Mouse (Mus musculus): Measurements from ENCODE around the gene Ank2. TPM values are rescaled to one million over a fixed set of nuclear protein-coding genes. Genes with fewer than 3 reads are reported as not detected.
A peak's percentile ranks its signal among the peaks of the same experiment; 100 is the strongest.

Gene Ank2
- polyA plus RNA-seq, 1 experiment from 2014 or later: 37.0 TPM

DNA sequence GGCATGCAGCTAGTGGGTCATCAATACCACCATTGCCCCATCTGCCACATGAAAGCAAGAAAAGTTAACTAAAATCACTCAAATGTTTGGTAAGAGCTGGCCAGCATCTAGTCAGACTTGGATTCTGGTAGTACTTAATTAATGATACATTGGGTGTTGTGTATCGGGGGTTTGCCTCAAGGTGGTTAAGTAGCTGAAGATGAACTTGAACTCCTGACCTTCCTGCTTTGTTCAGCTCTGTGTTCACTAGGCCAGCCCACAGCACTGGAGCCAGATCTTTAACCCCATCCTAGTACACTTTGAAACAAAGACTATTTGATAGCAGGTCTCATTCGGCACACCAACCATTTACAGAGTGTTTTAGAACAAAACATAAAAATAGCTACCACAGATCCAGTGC is 242.5 kb downstream of the Ank2 start:
- Histone ChIP-seq H3K27me3 (replicated peaks; ENCODE audit: control insufficient read depth, insufficient read depth, low read length) (no peaks in the 10 kb centered on the region), H3K9ac (ENCODE audit: low read length) (no peak overlapping the region), H3K4me3 (ENCODE audit: low read depth, low read length) (no peak overlapping the region), H3K27ac (ENCODE audit: low read depth) (no peak overlapping the region), H3K9me3 (ENCODE audit: control insufficient read depth, low read length) (no peaks in the 10 kb centered on the region), H3K4me1 (replicated peaks; ENCODE audit: control insufficient read depth, insufficient read depth, low read length) (no peaks in the 10 kb centered on the region), H3K4me2 (ENCODE audit: low read length) (no peak overlapping the region), H3K36me3 (ENCODE audit: control insufficient read depth, insufficient read depth, low read length) (no peaks in the 10 kb centered on the region)
- no peak for DNase-seq (ENCODE audit: low spot score)
- ATAC-seq (replicated peaks; ENCODE audit: low FRiP score, low TSS enrichment, low read depth): no peak
- 74% methylated on average over 2 of the region's 2 CpGs for WGBS

DNA sequence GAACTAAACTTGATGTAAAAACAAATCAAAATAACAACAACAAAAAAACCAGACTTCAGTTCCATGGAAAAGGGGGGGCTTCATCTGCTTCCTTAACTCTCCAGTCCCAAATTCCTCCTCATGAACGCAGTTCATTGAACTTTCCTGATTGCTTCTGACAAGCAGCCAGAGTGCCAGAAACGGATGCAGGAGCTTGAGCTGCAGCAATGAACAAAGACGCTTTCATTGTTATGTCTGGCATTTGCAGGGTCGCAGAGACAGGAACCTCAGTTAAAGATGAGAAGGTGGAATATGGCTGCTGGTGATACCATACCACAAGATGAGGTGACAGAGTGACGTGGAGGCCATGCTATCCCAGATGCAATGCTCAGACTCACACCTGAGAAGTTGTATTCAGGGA is 248.2 kb downstream of the Ank2 start:
- no peak for ATAC-seq (replicated peaks; ENCODE audit: low FRiP score, low TSS enrichment, low read depth)
- H3K27ac ChIP-seq (ENCODE audit: low read depth): no peak overlapping the region
- no peak overlapping the region for H3K9ac ChIP-seq (ENCODE audit: low read length)
- no peaks in the 10 kb centered on the region for H3K9me3 ChIP-seq (ENCODE audit: control insufficient read depth, low read length)
- H3K4me2 ChIP-seq (ENCODE audit: low read length): no peak overlapping the region
- DNase-seq (ENCODE audit: low spot score): no peak
- H3K36me3 ChIP-seq (ENCODE audit: control insufficient read depth, insufficient read depth, low read length): no peaks in the 10 kb centered on the region
- no peaks in the 10 kb centered on the region for H3K4me1 ChIP-seq (replicated peaks; ENCODE audit: control insufficient read depth, insufficient read depth, low read length)
- no peak overlapping the region for H3K4me3 ChIP-seq (ENCODE audit: low read depth, low read length)
- no peaks in the 10 kb centered on the region for H3K27me3 ChIP-seq (replicated peaks; ENCODE audit: control insufficient read depth, insufficient read depth, low read length)
- 66% methylated on average over 5 of the region's 5 CpGs for WGBS

DNA sequence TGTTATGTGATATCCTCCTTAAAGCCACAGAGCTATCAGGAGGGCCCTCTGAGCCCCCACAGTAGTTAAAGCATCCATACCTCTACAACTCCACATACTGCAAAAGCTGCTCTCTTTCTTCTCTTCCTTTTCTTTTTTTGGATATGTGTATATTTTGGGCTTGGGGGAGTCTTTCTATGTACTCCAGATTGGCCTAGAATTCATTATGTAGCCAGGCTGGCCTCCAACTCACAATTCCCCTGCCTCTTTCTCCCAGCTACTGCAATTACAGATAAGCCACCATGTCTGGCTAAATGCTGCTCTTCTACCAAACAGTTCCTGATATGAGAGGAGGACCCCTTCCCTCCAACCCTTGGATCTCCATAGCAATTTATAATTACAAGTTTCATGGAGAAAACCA is 250.5 kb downstream of the Ank2 start:
- H3K9ac ChIP-seq (ENCODE audit: low read length): no peak overlapping the region
- no peak overlapping the region for H3K4me2 ChIP-seq (ENCODE audit: low read length)
- H3K4me1 ChIP-seq (replicated peaks; ENCODE audit: control insufficient read depth, insufficient read depth, low read length): no peaks in the 10 kb centered on the region
- H3K27me3 ChIP-seq (replicated peaks; ENCODE audit: control insufficient read depth, insufficient read depth, low read length): no peaks in the 10 kb centered on the region
- DNase-seq (ENCODE audit: low spot score): no peak
- no peak overlapping the region for H3K27ac ChIP-seq (ENCODE audit: low read depth)
- H3K36me3 ChIP-seq (ENCODE audit: control insufficient read depth, insufficient read depth, low read length): no peaks in the 10 kb centered on the region
- ATAC-seq (replicated peaks; ENCODE audit: low FRiP score, low TSS enrichment, low read depth): no peak
- H3K4me3 ChIP-seq (ENCODE audit: low read depth, low read length): no peak overlapping the region
- no peaks in the 10 kb centered on the region for H3K9me3 ChIP-seq (ENCODE audit: control insufficient read depth, low read length)

DNA sequence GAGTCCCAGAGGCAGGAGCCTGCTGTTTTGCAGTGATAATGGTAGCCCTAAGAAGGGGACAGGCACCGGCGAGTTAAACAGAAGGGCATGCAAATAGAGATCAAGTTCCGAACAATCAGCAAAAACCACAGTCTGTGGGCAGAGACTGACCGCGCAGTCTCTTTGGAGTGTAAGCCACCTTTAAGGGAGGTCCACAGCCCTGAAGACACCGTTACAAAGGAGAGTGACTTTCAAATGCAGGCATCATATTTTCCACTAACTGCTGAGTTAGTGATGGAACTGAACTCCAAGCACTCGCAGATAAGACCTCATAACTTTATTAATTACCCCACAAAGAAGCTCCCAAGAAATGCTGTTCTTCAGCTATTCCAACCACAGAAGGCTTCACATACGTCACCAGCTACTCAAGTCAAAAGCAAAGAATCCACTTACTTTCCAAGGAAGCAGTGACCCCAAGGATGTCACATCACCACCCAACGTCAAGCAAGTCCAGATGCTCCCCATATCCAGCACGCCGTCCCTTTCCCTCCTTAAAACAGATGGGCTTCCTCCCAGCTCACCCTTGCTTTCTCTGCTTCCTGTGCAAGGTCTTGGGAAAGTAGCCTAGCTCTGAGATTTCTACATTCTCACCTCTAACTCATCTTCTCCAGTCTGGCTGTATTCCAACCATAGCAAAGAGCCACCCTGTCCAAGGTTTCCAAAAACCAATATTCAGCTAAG is 252.0 kb downstream of the Ank2 start:
- Histone ChIP-seq H3K4me3 (ENCODE audit: low read depth, low read length) (no peak overlapping the region), H3K4me2 (ENCODE audit: low read length) (no peak overlapping the region), H3K4me1 (replicated peaks; ENCODE audit: control insufficient read depth, insufficient read depth, low read length) (no peaks in the 10 kb centered on the region), H3K27ac (ENCODE audit: low read depth) (no peak overlapping the region), H3K9me3 (ENCODE audit: control insufficient read depth, low read length) (no peaks in the 10 kb centered on the region), H3K9ac (ENCODE audit: low read length) (no peak overlapping the region), H3K27me3 (replicated peaks; ENCODE audit: control insufficient read depth, insufficient read depth, low read length) (no peaks in the 10 kb centered on the region), H3K36me3 (ENCODE audit: control insufficient read depth, insufficient read depth, low read length) (no peaks in the 10 kb centered on the region)
- ATAC-seq (replicated peaks; ENCODE audit: low FRiP score, low TSS enrichment, low read depth): no peak
- DNase-seq (ENCODE audit: low spot score): no peak
- 83% methylated on average over 11 of the region's 11 CpGs for WGBS

DNA sequence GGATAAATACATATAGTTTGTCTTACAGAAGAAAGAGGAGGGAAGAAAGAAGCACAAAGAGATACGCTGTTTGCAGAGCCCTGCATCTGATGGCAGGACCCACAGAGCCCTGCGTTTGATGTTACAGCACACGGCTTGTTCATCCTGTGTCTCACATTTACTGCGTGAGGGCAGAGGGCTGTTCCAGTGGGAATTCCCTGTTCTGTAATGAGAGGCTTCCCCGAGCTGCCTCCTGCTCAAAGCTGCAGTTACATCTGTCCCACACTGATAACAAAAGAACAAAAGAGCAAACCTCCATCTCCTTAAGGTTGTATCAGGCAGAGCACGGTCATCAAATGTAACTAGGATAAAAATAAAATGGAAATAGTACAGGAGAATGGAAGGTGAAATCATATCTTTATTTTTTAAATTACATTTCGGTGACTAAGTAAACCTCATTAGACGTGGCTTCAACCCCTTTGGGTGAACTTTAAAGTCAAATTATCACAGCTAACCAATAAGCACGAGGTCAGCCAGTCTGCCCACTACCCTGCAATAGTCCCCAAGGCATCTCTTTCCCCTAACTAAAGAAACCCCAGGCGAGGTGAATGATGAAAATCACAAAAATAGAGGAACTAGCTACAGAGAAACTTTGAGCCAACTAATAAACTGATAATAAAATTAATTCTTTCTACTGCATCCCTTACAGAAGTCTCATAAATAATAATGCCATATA is 255.1 kb downstream of the Ank2 start:
- ATAC-seq (replicated peaks; ENCODE audit: low FRiP score, low TSS enrichment, low read depth): no peak
- Histone ChIP-seq H3K4me2 (ENCODE audit: low read length) (no peak overlapping the region), H3K27me3 (replicated peaks; ENCODE audit: control insufficient read depth, insufficient read depth, low read length) (no peaks in the 10 kb centered on the region), H3K9me3 (ENCODE audit: control insufficient read depth, low read length) (no peaks in the 10 kb centered on the region), H3K36me3 (ENCODE audit: control insufficient read depth, insufficient read depth, low read length) (no peaks in the 10 kb centered on the region), H3K27ac (ENCODE audit: low read depth) (no peak overlapping the region), H3K4me1 (replicated peaks; ENCODE audit: control insufficient read depth, insufficient read depth, low read length) (no peaks in the 10 kb centered on the region), H3K9ac (ENCODE audit: low read length) (no peak overlapping the region), H3K4me3 (ENCODE audit: low read depth, low read length) (no peak overlapping the region)
- no peak for DNase-seq (ENCODE audit: low spot score)
- 69% methylated on average over 10 of the region's 10 CpGs for WGBS

DNA sequence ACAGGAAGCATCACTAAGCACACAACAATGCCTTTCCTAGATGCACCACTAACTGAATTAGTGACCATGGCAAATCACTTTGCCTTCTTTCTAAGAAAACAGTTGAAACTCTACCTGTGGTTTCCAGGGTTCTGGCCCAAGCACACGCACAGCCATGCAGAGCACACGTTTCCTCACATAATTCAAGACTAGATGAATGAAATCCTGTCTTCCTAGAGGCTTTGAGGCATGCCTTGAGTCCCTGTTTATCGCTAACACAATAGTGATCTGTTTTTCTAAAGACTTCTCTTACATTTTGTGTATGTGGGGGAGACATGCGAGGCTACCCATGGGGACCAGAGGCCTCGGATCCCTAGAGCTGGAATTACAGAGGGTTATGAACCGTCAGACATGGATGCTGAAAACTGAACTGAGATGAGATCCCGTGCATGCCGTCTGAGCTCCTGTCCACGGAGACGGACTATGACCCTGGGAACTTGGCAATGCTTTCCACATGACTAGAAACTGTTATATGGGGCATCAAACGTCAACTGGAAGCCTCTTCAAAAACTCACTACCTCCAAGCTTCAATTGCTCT is 256.8 kb downstream of the Ank2 start:
- no peak for ATAC-seq (replicated peaks; ENCODE audit: low FRiP score, low TSS enrichment, low read depth)
- no peak for DNase-seq (ENCODE audit: low spot score)
- no peak overlapping the region for H3K27ac ChIP-seq (ENCODE audit: low read depth)
- no peak overlapping the region for H3K4me3 ChIP-seq (ENCODE audit: low read depth, low read length)
- no peaks in the 10 kb centered on the region for H3K4me1 ChIP-seq (replicated peaks; ENCODE audit: control insufficient read depth, insufficient read depth, low read length)
- H3K9me3 ChIP-seq (ENCODE audit: control insufficient read depth, low read length): no peaks in the 10 kb centered on the region
- H3K4me2 ChIP-seq (ENCODE audit: low read length): no peak overlapping the region
- H3K9ac ChIP-seq (ENCODE audit: low read length): no peak overlapping the region
- WGBS: 88% methylated on average over 11 of the region's 11 CpGs
- H3K36me3 ChIP-seq (ENCODE audit: control insufficient read depth, insufficient read depth, low read length): no peaks in the 10 kb centered on the region
- no peaks in the 10 kb centered on the region for H3K27me3 ChIP-seq (replicated peaks; ENCODE audit: control insufficient read depth, insufficient read depth, low read length)

DNA sequence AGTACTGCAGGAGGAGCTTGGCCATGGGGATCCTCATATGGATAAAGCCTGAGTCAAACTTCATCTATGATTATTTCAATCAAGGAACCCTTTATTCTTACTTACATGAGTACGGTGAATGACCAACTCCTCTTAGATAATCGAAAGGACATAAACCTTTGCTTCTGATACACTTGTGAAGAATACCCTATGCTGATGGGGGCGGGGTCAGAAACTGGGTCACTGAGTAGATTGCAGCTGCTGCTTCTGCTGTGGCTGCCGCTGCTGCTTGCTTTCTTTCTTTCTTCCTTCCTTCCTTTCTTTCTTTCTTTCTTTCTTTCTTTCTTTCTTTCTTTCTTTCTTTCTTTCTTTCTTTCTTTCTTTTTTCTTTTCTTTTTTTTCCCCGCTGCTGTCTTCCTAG is 263.9 kb downstream of the Ank2 start:
- Histone ChIP-seq H3K27ac (ENCODE audit: low read depth) (no peak overlapping the region), H3K9me3 (ENCODE audit: control insufficient read depth, low read length) (no peaks in the 10 kb centered on the region), H3K36me3 (ENCODE audit: control insufficient read depth, insufficient read depth, low read length) (no peaks in the 10 kb centered on the region), H3K4me2 (ENCODE audit: low read length) (no peak overlapping the region), H3K4me1 (replicated peaks; ENCODE audit: control insufficient read depth, insufficient read depth, low read length) (no peaks in the 10 kb centered on the region), H3K4me3 (ENCODE audit: low read depth, low read length) (no peak overlapping the region), H3K27me3 (replicated peaks; ENCODE audit: control insufficient read depth, insufficient read depth, low read length) (no peaks in the 10 kb centered on the region), H3K9ac (ENCODE audit: low read length) (no peak overlapping the region)
- WGBS: 85% methylated on average over 5 of the region's 5 CpGs
- ATAC-seq (replicated peaks; ENCODE audit: low FRiP score, low TSS enrichment, low read depth) (no peak), DNase-seq (ENCODE audit: low spot score) (no peak)

DNA sequence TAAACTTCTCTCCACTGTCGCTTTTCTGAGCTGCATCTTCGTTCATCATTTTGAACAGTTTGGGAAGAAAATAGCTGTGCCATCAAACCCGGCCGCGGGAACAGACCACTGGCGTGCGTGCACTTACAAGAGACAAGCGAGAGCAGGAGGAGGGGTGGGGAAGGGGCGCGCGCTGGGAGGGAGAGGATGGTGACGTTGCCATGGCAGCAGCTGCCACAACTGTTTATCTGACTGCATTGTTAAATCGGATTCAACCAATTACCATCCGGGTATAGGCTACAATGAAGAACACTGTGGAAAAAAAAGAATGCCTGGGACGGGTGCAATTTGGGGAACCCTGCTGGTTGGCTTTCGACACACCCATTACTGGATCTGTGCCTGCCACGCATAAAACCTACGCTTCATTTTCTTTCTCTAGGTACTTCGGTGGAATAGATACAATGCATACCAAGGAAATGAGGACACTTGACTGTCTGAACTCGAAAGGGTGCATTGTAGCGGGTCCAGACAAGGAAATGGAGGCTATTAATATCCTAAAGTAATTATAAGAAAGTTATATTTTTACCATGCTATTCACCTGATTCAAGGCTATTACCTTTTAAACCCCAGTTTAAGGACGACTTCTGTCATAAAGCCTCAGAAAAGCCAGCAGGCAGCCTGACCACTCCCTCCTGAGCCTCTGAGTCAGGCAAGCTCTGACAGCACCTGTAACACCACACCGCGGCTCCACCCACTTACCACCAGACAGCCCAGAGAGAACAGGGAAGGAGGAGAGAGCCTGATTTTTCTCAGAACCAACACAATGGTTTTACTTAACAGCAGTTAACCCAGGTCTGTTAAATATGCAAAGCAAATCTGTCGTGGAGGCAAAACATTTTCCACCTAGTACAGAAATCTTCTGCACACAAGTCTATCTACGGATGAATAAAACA is 273.1 kb downstream of the Ank2 start:
- no peaks in the 10 kb centered on the region for H3K27me3 ChIP-seq (replicated peaks; ENCODE audit: control insufficient read depth, insufficient read depth, low read length)
- no peaks in the 10 kb centered on the region; the same call in 1 of the 2 replicates for H3K4me1 ChIP-seq (replicated peaks; ENCODE audit: control insufficient read depth, insufficient read depth, low read length)
- no peaks in the 10 kb centered on the region for H3K9me3 ChIP-seq (ENCODE audit: control insufficient read depth, low read length)
- ATAC-seq (replicated peaks; ENCODE audit: low FRiP score, low TSS enrichment, low read depth) (peak; percentile 89), DNase-seq (ENCODE audit: low spot score) (peak; percentile 70)
- peak overlapping the region; percentile 23 for H3K4me3 ChIP-seq (ENCODE audit: low read depth, low read length)
- 4% methylated on average over 26 of the region's 26 CpGs for whole genome bisulfite sequencing
- H3K36me3 ChIP-seq (ENCODE audit: control insufficient read depth, insufficient read depth, low read length): no peaks in the 10 kb centered on the region
- H3K27ac ChIP-seq (ENCODE audit: low read depth): no peak overlapping the region
- peak overlapping the region; percentile 54 for H3K4me2 ChIP-seq (ENCODE audit: low read length)
- H3K9ac ChIP-seq (ENCODE audit: low read length): no peak overlapping the region
